Mouse (Mus musculus) hindbrain, postnatal 0 days (tissue): ENCODE measurements around the gene Disp3. TPM values are rescaled to one million over a fixed set of nuclear protein-coding genes. Genes with fewer than 3 reads are reported as not detected.

Source experiments
- ATAC-seq: fragments of 200-750 bp; cut with Nextera tagmentation; 2 replicates; pipeline ENCODE4 v1.8.0; 2017; ENCODE audit warnings: mild to moderate bottlenecking, moderate TSS enrichment, moderate library complexity
- DNase-seq: peaks from one replicate; pipeline ENCODE4 v3.0.0-alpha.2; 2015; ENCODE audit warnings: low spot score
- H3K27ac ChIP-seq: fragments of 300-500 bp; sonication (generic); 2 replicates; pipeline ENCODE4 v1.5.1; 2014; ENCODE audit warnings: mild to moderate bottlenecking
- H3K27me3 ChIP-seq: fragments of 300-500 bp; sonication (generic); 2 replicates; pipeline ENCODE4 v1.6.1; 2014; ENCODE audit warnings: low read length, mixed read lengths; ENCODE audit not compliant: insufficient read depth
- H3K36me3 ChIP-seq: fragments of 300-500 bp; sonication (generic); 2 replicates; pipeline ENCODE4 v1.6.1; 2014; ENCODE audit warnings: low read length, mixed read lengths; ENCODE audit not compliant: insufficient read depth
- H3K4me1 ChIP-seq: fragments of 300-500 bp; sonication (generic); 2 replicates; pipeline ENCODE4 v1.6.1; 2014; ENCODE audit warnings: antibody characterized with exemption, low read length, mixed read lengths; ENCODE audit not compliant: insufficient read depth
- H3K4me2 ChIP-seq: fragments of 300-500 bp; sonication (generic); 2 replicates; pipeline ENCODE4 v1.6.1; 2014; ENCODE audit warnings: low read depth, mild to moderate bottlenecking, low read length, moderate library complexity, mixed read lengths
- H3K4me3 ChIP-seq: fragments of 300-500 bp; sonication (generic); 2 replicates; pipeline ENCODE4 v1.5.1; 2014; ENCODE audit warnings: low read length
- H3K9ac ChIP-seq: fragments of 300-500 bp; sonication (generic); replicated peaks from 2 replicates; pipeline ENCODE4 v1.6.1; 2014; ENCODE audit warnings: mild to moderate bottlenecking, low read length, moderate library complexity, mixed read lengths
- H3K9me3 ChIP-seq: fragments of 300-500 bp; sonication (generic); 2 replicates; pipeline ENCODE4 v1.6.1; 2016; ENCODE audit warnings: low read length, mixed read lengths
- CTCF ChIP-seq: IDR thresholded peaks from 2 replicates; pipeline ENCODE4 v1.5.1; 2016; ENCODE audit warnings: antibody characterized with exemption, control low read depth, low read depth
- WGBS: fragments of 180-500 bp; shearing (Covaris S2); extraction: QIAGEN DNeasy Blood & Tissue Kit; methylation state at CpG from one replicate; pipeline ENCODE4 v1.1.7; 2014; 5-methylcytosine and 5-hydroxymethylcytosine counted together
- polyA plus RNA-seq: library from polyadenylated mRNA; unstranded; fragments of >200 nt; fragmentation: Nextera tagmentation; extraction: Ambion mirVana; gene quantifications from 2 replicates; pipeline ENCODE4 v1.2.1, GENCODE M21; 2015
- total RNA-seq: library from RNA; depleted of rRNA; stranded (reverse); fragments of >200 nt; gene quantifications from 2 replicates; pipeline ENCODE4 v1.2.3, GENCODE M21; 2014; rRNA removed

The Disp3 gene
- total RNA-seq (31.6 and 53.0 TPM in 2 replicates), polyA plus RNA-seq (7.7 and 8.4 TPM in 2 replicates)

GRCm38 (mm10) chr4:148287476-148288054 is at the start of gene Disp3:
Gene Disp3 (minus strand): TSS chr4:148287965.
- peak within 1 kb of the TSS; percentile 77 for H3K9ac ChIP-seq
- H3K36me3 ChIP-seq, result no peaks in the 10 kb centered on the region
- H3K9me3 ChIP-seq, result no peaks in the 10 kb centered on the region
- no peak for DNase-seq
- H3K4me3 ChIP-seq, result peak within 1 kb of the TSS; percentile 59
- no peak for TF ChIP-seq CTCF
- under 1% methylated on average over 49 of the region's 54 CpGs for WGBS
- H3K27me3 ChIP-seq, result no peaks in the 10 kb centered on the region; the same call in 1 of the 2 replicates
- peaks cover 29% of the 10 kb centered on the region for H3K4me1 ChIP-seq
- ATAC-seq, result peak; percentile 46
- H3K4me2 ChIP-seq, result peak within 1 kb of the TSS; percentile 79
- peak within 1 kb of the TSS; percentile 72 for H3K27ac ChIP-seq

GRCm38 (mm10) chr4:148330269-148330668 is 42.5 kb upstream of the Disp3 start:
- TF ChIP-seq CTCF, result no peak
- Histone ChIP-seq H3K9ac (no peak overlapping the region), H3K4me1 (peaks cover 13% of the 10 kb centered on the region), H3K27me3 (no peaks in the 10 kb centered on the region), H3K27ac (no peak overlapping the region), H3K4me3 (no peak overlapping the region), H3K36me3 (no peaks in the 10 kb centered on the region), H3K9me3 (no peaks in the 10 kb centered on the region), H3K4me2 (no peak overlapping the region)
- DNase-seq, result peak; percentile 42
- no peak for ATAC-seq
- WGBS, result 67% methylated on average over 2 of the region's 2 CpGs

- 35% methylated on average over 11 of the region's 11 CpGs for WGBS
- no peak for DNase-seq
- no peak overlapping the region for H3K4me2 ChIP-seq
Measured at GRCm38 (mm10) chr4:148329431-148329830, 41.7 kb upstream of the Disp3 start.

GRCm38 (mm10) chr4:148328237-148328636 is 40.5 kb upstream of the Disp3 start:
- H3K36me3 ChIP-seq, result no peaks in the 10 kb centered on the region
- WGBS, result 81% methylated on average over 1 of the region's 1 CpGs
- H3K4me2 ChIP-seq, result no peak overlapping the region
- H3K9me3 ChIP-seq, result no peaks in the 10 kb centered on the region
- H3K4me1 ChIP-seq, result peaks cover 13% of the 10 kb centered on the region
- DNase-seq, result no peak
- no peak for ATAC-seq
- H3K27me3 ChIP-seq, result no peaks in the 10 kb centered on the region; the same call in 1 of the 2 replicates
- H3K4me3 ChIP-seq, result no peak overlapping the region
- no peak overlapping the region for H3K9ac ChIP-seq
- no peak overlapping the region for H3K27ac ChIP-seq
- TF ChIP-seq CTCF, result no peak

More at GRCm38 (mm10) chr4:148329431-148329830, 41.7 kb upstream of the Disp3 start:
- no peak for ATAC-seq
- no peak overlapping the region for H3K4me3 ChIP-seq
- peaks cover 13% of the 10 kb centered on the region for H3K4me1 ChIP-seq
- H3K27ac ChIP-seq, result no peak overlapping the region
- no peaks in the 10 kb centered on the region for H3K27me3 ChIP-seq
- TF ChIP-seq CTCF, result no peak
- no peaks in the 10 kb centered on the region for H3K36me3 ChIP-seq
- no peaks in the 10 kb centered on the region for H3K9me3 ChIP-seq
- H3K9ac ChIP-seq, result no peak overlapping the region

GRCm38 (mm10) chr4:148327266-148327997 is 39.7 kb upstream of the Disp3 start:
- H3K4me2 ChIP-seq, result peak overlapping the region; percentile 47
- H3K36me3 ChIP-seq, result no peaks in the 10 kb centered on the region
- peak; percentile 74 for DNase-seq
- H3K27ac ChIP-seq, result no peak overlapping the region; the same call in 1 of the 2 replicates
- peak; percentile 59 for ATAC-seq
- peaks cover 13% of the 10 kb centered on the region for H3K4me1 ChIP-seq
- no peaks in the 10 kb centered on the region; the same call in 1 of the 2 replicates for H3K27me3 ChIP-seq
- 0 out of 2 replicates have a peak, but pooled peaks have one; percentile 15 for TF ChIP-seq CTCF
- WGBS, result 5% methylated on average over 19 of the region's 19 CpGs
- H3K4me3 ChIP-seq, result no peak overlapping the region
- no peaks in the 10 kb centered on the region for H3K9me3 ChIP-seq
- H3K9ac ChIP-seq, result no peak overlapping the region

- 40% methylated on average over 8 of the region's 8 CpGs for WGBS
- H3K27ac ChIP-seq, result no peak overlapping the region
- DNase-seq (no peak), ATAC-seq (no peak)
- no peak overlapping the region for H3K9ac ChIP-seq
- H3K4me2 ChIP-seq, result no peak overlapping the region
- no peaks in the 10 kb centered on the region for H3K36me3 ChIP-seq
- H3K9me3 ChIP-seq, result no peaks in the 10 kb centered on the region
- H3K4me3 ChIP-seq, result no peak overlapping the region
- H3K27me3 ChIP-seq, result no peaks in the 10 kb centered on the region; the same call in 1 of the 2 replicates
- no peak for TF ChIP-seq CTCF
- H3K4me1 ChIP-seq, result peaks cover 13% of the 10 kb centered on the region
Measured at GRCm38 (mm10) chr4:148326791-148327190, 39.0 kb upstream of the Disp3 start.

- no peaks in the 10 kb centered on the region; the same call in 1 of the 2 replicates for H3K27me3 ChIP-seq
- DNase-seq (no peak), ATAC-seq (no peak)
- WGBS, result 92% methylated on average over 3 of the region's 3 CpGs
- H3K4me1 ChIP-seq, result peaks cover 13% of the 10 kb centered on the region
- no peak overlapping the region for H3K27ac ChIP-seq
- no peaks in the 10 kb centered on the region for H3K9me3 ChIP-seq
- H3K4me3 ChIP-seq, result no peak overlapping the region
- no peak overlapping the region for H3K4me2 ChIP-seq
- H3K36me3 ChIP-seq, result no peaks in the 10 kb centered on the region
- H3K9ac ChIP-seq, result no peak overlapping the region
- no peak for TF ChIP-seq CTCF
Measured at GRCm38 (mm10) chr4:148325951-148326350, 38.2 kb upstream of the Disp3 start.
